Mouse (Mus musculus) bone marrow, adult 2 months (tissue): ENCODE results near the gene Cpne4. TPM values are rescaled to one million over a fixed set of nuclear protein-coding genes. Genes with fewer than 3 reads are reported as not detected.

Experiments used
- H3K27ac ChIP-seq: fragments of 200-500 bp; 2 replicates; pipeline ENCODE4 v1.5.1; 2012; ENCODE audit warnings: low read depth, mild to moderate bottlenecking, control low read depth, inconsistent platforms, low read length; ENCODE audit not compliant: control insufficient read depth, poor library complexity, insufficient read depth
- H3K4me1 ChIP-seq: fragments of 200-500 bp; 2 replicates; pipeline ENCODE4 v1.6.1; 2011; ENCODE audit warnings: low read length; ENCODE audit not compliant: control insufficient read depth, insufficient read depth
- H3K4me3 ChIP-seq: fragments of 200-500 bp; replicated peaks from 2 replicates; pipeline ENCODE3; 2011; ENCODE audit warnings: mild to moderate bottlenecking, low read depth, low read length, control low read depth; ENCODE audit not compliant: control insufficient read depth
- CTCF ChIP-seq: fragments of 200-500 bp; IDR thresholded peaks from 2 replicates; pipeline ENCODE4 v1.5.1; 2011; ENCODE audit warnings: low read length, control low read depth; ENCODE audit not compliant: control insufficient read depth, insufficient read depth
- POLR2A ChIP-seq: fragments of 200-500 bp; IDR thresholded peaks from 2 replicates; pipeline ENCODE4 v1.6.1; 2011; ENCODE audit warnings: low read depth, mild to moderate bottlenecking, control low read depth, low read length, borderline replicate concordance; ENCODE audit not compliant: control insufficient read depth
- WGBS: fragments of 180-500 bp; shearing (Covaris S2); methylation state at CpG from one replicate; pipeline ENCODE4 v1.1.7; 2018; 5-methylcytosine and 5-hydroxymethylcytosine counted together
- polyA plus RNA-seq: library from polyadenylated mRNA; stranded (reverse); fragments of >200 nt; gene quantifications from 2 replicates; pipeline ENCODE4 v1.2.4, GENCODE M21; 2011; ENCODE audit warnings: low replicate concordance; ENCODE audit not compliant: missing spikeins, insufficient read depth, insufficient read length

The Cpne4 gene
- not detected in 2 replicates for polyA plus RNA-seq

- no peaks in the 10 kb centered on the region for H3K4me1 ChIP-seq
- no peak within 1 kb of the TSS for H3K4me3 ChIP-seq
- no peak for TF ChIP-seq POLR2A
- no peak for TF ChIP-seq CTCF
- 73% methylated on average over 2 of the region's 2 CpGs for WGBS
- H3K27ac ChIP-seq, result no peak within 1 kb of the TSS
Measured at GRCm38 (mm10) chr9:104546986-104547385, at the start of gene Cpne4. TSS of gene Cpne4 (plus strand) at chr9:104547286.

GRCm38 (mm10) chr9:104515187-104515586 is 31.9 kb upstream of the Cpne4 start:
- no peaks in the 10 kb centered on the region for H3K4me1 ChIP-seq
- H3K4me3 ChIP-seq, result no peak overlapping the region
- TF ChIP-seq CTCF (no peak), POLR2A (no peak)
- no peak overlapping the region for H3K27ac ChIP-seq
- WGBS, result 80% methylated on average over 6 of the region's 6 CpGs

GRCm38 (mm10) chr9:104535508-104535907 is 11.6 kb upstream of the Cpne4 start:
- Histone ChIP-seq H3K4me3 (no peak overlapping the region), H3K4me1 (no peaks in the 10 kb centered on the region), H3K27ac (no peak overlapping the region)
- WGBS, result 42% methylated on average over 6 of the region's 6 CpGs
- TF ChIP-seq POLR2A (no peak), CTCF (peak; percentile 56)

GRCm38 (mm10) chr9:104565815-104566214 is 18.7 kb downstream of the Cpne4 start:
- Histone ChIP-seq H3K4me3 (no peak overlapping the region), H3K27ac (no peak overlapping the region), H3K4me1 (no peaks in the 10 kb centered on the region; the same call in 1 of the 2 replicates)
- TF ChIP-seq POLR2A, result no peak
- no peak for TF ChIP-seq CTCF
- 20% methylated on average over 3 of the region's 3 CpGs for WGBS

GRCm38 (mm10) chr9:104566468-104566867 is 19.4 kb downstream of the Cpne4 start:
- TF ChIP-seq POLR2A (no peak), CTCF (no peak)
- WGBS, result 83% methylated on average over 5 of the region's 5 CpGs

GRCm38 (mm10) chr9:104567096-104567495 is 20.0 kb downstream of the Cpne4 start:
- TF ChIP-seq POLR2A (no peak), CTCF (no peak)
- Histone ChIP-seq H3K4me3 (no peak overlapping the region), H3K4me1 (no peaks in the 10 kb centered on the region; the same call in 1 of the 2 replicates), H3K27ac (no peak overlapping the region)
- 64% methylated on average over 7 of the region's 7 CpGs for WGBS

More at GRCm38 (mm10) chr9:104566468-104566867, 19.4 kb downstream of the Cpne4 start:
- no peak overlapping the region for H3K4me3 ChIP-seq
- H3K27ac ChIP-seq, result no peak overlapping the region
- no peaks in the 10 kb centered on the region; the same call in 1 of the 2 replicates for H3K4me1 ChIP-seq

- WGBS, result 2% methylated on average over 25 of the region's 25 CpGs
- Histone ChIP-seq H3K4me3 (no peak overlapping the region), H3K27ac (no peak overlapping the region), H3K4me1 (no peaks in the 10 kb centered on the region)
- TF ChIP-seq CTCF (peak; percentile 23; the same call in 1 of the 2 replicates), POLR2A (no peak)
Measured at GRCm38 (mm10) chr9:104569480-104570167, 22.5 kb downstream of the Cpne4 start.

GRCm38 (mm10) chr9:104572856-104573255 is 25.8 kb downstream of the Cpne4 start:
- 68% methylated on average over 6 of the region's 6 CpGs for WGBS
- no peaks in the 10 kb centered on the region for H3K4me1 ChIP-seq
- H3K4me3 ChIP-seq, result no peak overlapping the region
- H3K27ac ChIP-seq, result no peak overlapping the region
- TF ChIP-seq POLR2A, result no peak
- TF ChIP-seq CTCF, result no peak
